Mouse (Mus musculus): ENCODE measurements around the gene Pcgf2.
A peak's percentile ranks its signal among the peaks of the same experiment; 100 is the strongest.
"Not testable (repeated sequence)": the region's sequence is repeated elsewhere in the genome, so short reads cannot be mapped to it uniquely, and the experiment has no call there.

Gene Pcgf2

DNA sequence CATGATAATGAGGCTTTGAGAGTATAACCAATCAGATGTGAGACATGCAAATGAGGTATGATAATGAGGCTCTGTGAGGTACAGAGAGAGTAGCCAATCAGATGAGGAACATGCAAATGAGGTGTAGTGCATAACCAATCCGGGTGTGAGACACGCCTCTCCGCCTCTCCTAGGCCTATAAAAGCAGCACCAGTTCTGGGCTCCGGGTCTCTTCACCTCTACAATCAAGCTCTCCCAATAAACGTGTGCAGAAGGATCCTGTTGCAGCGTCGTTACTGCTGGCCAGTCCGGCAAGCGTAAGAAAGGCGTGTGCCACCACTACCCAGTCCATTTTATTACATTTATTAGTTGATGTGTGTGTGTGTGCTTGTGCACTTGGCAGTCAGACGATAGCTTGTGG, 46.9 kb downstream of the Pcgf2 start:
- not testable (repeated sequence) for DNase-seq (ENCODE audit: low spot score in 2 of 2)

DNA sequence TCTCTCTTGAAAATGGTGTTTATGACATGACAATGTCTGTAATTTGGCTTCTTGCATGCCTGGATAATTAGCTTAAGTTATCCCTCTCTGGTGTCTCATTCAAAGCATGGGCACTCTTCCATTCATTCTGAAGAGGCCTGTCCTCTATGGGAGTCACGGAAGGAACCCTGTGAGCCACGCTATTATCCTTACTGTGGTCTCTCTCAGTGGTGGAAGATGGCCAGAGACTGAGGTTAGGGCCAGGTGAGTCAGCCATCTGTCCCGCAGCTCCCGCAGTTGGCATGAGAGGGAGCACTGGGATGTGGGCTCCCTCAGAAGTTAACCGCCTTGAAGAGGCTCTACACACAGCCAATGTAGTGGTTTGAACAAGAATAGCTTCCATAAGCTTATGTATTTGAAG, 50.0 kb downstream of the Pcgf2 start:
- no peak for DNase-seq (ENCODE audit: low spot score in 2 of 2)

- not testable (repeated sequence) for DNase-seq (ENCODE audit: low spot score in 2 of 2)
Measured at GRCm38 (mm10) chr11:97648541-97648940, 51.8 kb downstream of the Pcgf2 start.

DNA sequence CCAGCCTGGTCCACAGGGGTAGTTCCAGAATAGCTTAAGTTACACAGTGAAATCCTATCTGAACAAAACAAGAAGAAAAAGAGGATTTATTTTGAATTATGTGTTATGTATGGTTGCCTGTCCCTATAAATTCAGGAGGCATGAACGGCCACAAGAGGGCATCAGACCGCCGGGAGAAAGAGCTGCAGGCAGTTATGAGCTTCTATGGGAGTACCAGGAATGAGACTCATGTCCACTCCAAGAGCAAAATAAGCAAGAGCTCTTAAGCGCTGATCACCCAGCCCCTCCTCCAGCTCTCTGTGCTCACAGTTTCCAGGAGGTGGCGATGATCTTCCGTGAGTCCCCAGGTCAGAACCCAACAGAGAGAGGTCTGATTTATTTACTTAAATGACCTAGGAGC, 55.5 kb downstream of the Pcgf2 start:
- DNase-seq (ENCODE audit: low spot score in 2 of 2) = peak; percentile 58 to 73

GRCm38 (mm10) chr11:97643380-97644055, 56.8 kb downstream of the Pcgf2 start:
- no peak for DNase-seq (ENCODE audit: low spot score in 2 of 2)

- no peak for DNase-seq (ENCODE audit: low spot score in 2 of 2)
Measured at GRCm38 (mm10) chr11:97642746-97643145, 57.6 kb downstream of the Pcgf2 start.

DNA sequence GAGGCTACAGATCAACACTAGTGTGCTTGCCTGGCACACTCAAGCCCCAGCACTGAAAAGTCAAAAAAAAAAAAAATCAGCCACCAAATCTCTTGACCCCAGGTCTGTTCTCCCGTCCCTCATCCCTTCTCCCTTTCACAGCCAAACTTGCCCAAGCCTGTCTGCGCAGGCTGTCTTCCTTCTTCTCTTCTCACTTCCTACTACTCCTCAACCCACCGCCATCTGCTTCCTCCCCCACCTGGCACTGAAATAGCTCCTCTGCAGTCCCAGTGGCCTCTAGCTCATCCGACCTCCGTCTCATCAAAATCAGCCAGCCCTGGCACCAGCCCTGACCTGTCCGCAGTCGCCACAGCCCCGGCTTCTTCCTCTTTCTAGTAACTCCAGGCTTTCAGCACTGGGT, 58.6 kb downstream of the Pcgf2 start:
- DNase-seq (ENCODE audit: low spot score in 2 of 2) = peak; percentile 71 to 86

Measured in right cerebral cortex, postnatal 10 days (tissue).